Mouse (Mus musculus): ENCODE measurements around the gene Podxl2. TPM values are rescaled to one million over a fixed set of nuclear protein-coding genes. Genes with fewer than 3 reads are reported as not detected.

Gene Podxl2
- polyA plus RNA-seq (2012): 0.19 and 0.27 TPM in 2 replicates

GRCm38 (mm10) chr6:88874868-88875508, at the start of gene Podxl2:
Gene Podxl2, minus strand, starts transcription at chr6:88875044.
- no peak for TF ChIP-seq GATA1 (IDR thresholded peaks at IDR 0.05; ENCODE audit: low read length)

GRCm38 (mm10) chr6:88918802-88919201, 44.0 kb upstream of the Podxl2 start:
- no peak for TF ChIP-seq GATA1 (IDR thresholded peaks at IDR 0.05; ENCODE audit: low read length)

- TF ChIP-seq GATA1 (IDR thresholded peaks at IDR 0.05; ENCODE audit: low read length): no peak
These were observed 41.3 kb upstream of the Podxl2 start for GRCm38 (mm10) chr6:88916153-88916552.

GRCm38 (mm10) chr6:88915510-88915909, 40.7 kb upstream of the Podxl2 start:
- TF ChIP-seq GATA1 (IDR thresholded peaks at IDR 0.05; ENCODE audit: low read length): peak; percentile 99

GRCm38 (mm10) chr6:88914799-88915198, 40.0 kb upstream of the Podxl2 start:
- TF ChIP-seq GATA1 (IDR thresholded peaks at IDR 0.05; ENCODE audit: low read length): no peak

GRCm38 (mm10) chr6:88913440-88913839, 38.6 kb upstream of the Podxl2 start:
- no peak for TF ChIP-seq GATA1 (IDR thresholded peaks at IDR 0.05; ENCODE audit: low read length)

GRCm38 (mm10) chr6:88913022-88913421, 38.2 kb upstream of the Podxl2 start:
- TF ChIP-seq GATA1 (IDR thresholded peaks at IDR 0.05; ENCODE audit: low read length): no peak

GRCm38 (mm10) chr6:88909151-88909550, 34.3 kb upstream of the Podxl2 start:
- TF ChIP-seq GATA1 (IDR thresholded peaks at IDR 0.05; ENCODE audit: low read length): no peak

GRCm38 (mm10) chr6:88906369-88907108, 31.7 kb upstream of the Podxl2 start:
- no peak for TF ChIP-seq GATA1 (IDR thresholded peaks at IDR 0.05; ENCODE audit: low read length)

- no peak for TF ChIP-seq GATA1 (IDR thresholded peaks at IDR 0.05; ENCODE audit: low read length)
These were observed 30.2 kb upstream of the Podxl2 start for GRCm38 (mm10) chr6:88905042-88905441.

- no peak for TF ChIP-seq GATA1 (IDR thresholded peaks at IDR 0.05; ENCODE audit: low read length)
These were observed 29.7 kb upstream of the Podxl2 start for GRCm38 (mm10) chr6:88904456-88904974.

GRCm38 (mm10) chr6:88903708-88904107, 28.9 kb upstream of the Podxl2 start:
- TF ChIP-seq GATA1 (IDR thresholded peaks at IDR 0.05; ENCODE audit: low read length): no peak

- no peak for TF ChIP-seq GATA1 (IDR thresholded peaks at IDR 0.05; ENCODE audit: low read length)
These were observed 27.3 kb upstream of the Podxl2 start, which contains the start of gene Tpra1 for GRCm38 (mm10) chr6:88901947-88902820. Gene Tpra1, plus strand, starts transcription at chr6:88902251.

GRCm38 (mm10) chr6:88901471-88901870, 26.6 kb upstream of the Podxl2 start:
- no peak for TF ChIP-seq GATA1 (IDR thresholded peaks at IDR 0.05; ENCODE audit: low read length)

GRCm38 (mm10) chr6:88899628-88900027, 24.8 kb upstream of the Podxl2 start:
- no peak for TF ChIP-seq GATA1 (IDR thresholded peaks at IDR 0.05; ENCODE audit: low read length)

GRCm38 (mm10) chr6:88899086-88899485, 24.2 kb upstream of the Podxl2 start:
- no peak for TF ChIP-seq GATA1 (IDR thresholded peaks at IDR 0.05; ENCODE audit: low read length)
